Mouse (Mus musculus) frontal cortex, postnatal 25 days (tissue): ENCODE data around the gene Fgfr2.

Source experiments
- DNase-seq, 2 experiments: peaks; one replicate each; pipeline ENCODE4 v3.0.0; 2022; ENCODE audit warnings: low spot score in 2 of 2

Gene Fgfr2

GRCm38 (mm10) chr7:133123244-133123998 lies at the start of gene Fgfr2:
Gene Fgfr2 (minus strand): TSS chr7:133123350.
- no peak for DNase-seq

GRCm38 (mm10) chr7:133171403-133172032 lies 48.4 kb upstream of the Fgfr2 start:
- DNase-seq = no peak

GRCm38 (mm10) chr7:133168928-133169327 lies 45.8 kb upstream of the Fgfr2 start:
- DNase-seq = no peak

GRCm38 (mm10) chr7:133167903-133168302 lies 44.8 kb upstream of the Fgfr2 start:
- no peak for DNase-seq

- no peak for DNase-seq
These were observed 41.6 kb upstream of the Fgfr2 start for GRCm38 (mm10) chr7:133164770-133165169.

- no peak for DNase-seq
These were observed 39.9 kb upstream of the Fgfr2 start for GRCm38 (mm10) chr7:133163011-133163410.

- no peak for DNase-seq
These were observed 39.0 kb upstream of the Fgfr2 start for GRCm38 (mm10) chr7:133162131-133162530.

GRCm38 (mm10) chr7:133161362-133162080 lies 38.4 kb upstream of the Fgfr2 start:
- DNase-seq = no peak

- no peak for DNase-seq
These were observed 36.4 kb upstream of the Fgfr2 start for GRCm38 (mm10) chr7:133159519-133159918.

- DNase-seq = no peak
These were observed 32.5 kb upstream of the Fgfr2 start for GRCm38 (mm10) chr7:133155621-133156020.

GRCm38 (mm10) chr7:133154846-133155245 lies 31.7 kb upstream of the Fgfr2 start:
- DNase-seq = no peak

GRCm38 (mm10) chr7:133139689-133140336 lies 16.7 kb upstream of the Fgfr2 start:
- DNase-seq = no peak

GRCm38 (mm10) chr7:133133552-133133951 lies 10.4 kb upstream of the Fgfr2 start:
- no peak for DNase-seq

GRCm38 (mm10) chr7:133132702-133133101 lies 9.6 kb upstream of the Fgfr2 start:
- no peak for DNase-seq

GRCm38 (mm10) chr7:133124701-133125485 lies 1.7 kb upstream of the Fgfr2 start:
- no peak for DNase-seq

GRCm38 (mm10) chr7:133123999-133124700 lies 1.0 kb upstream of the Fgfr2 start, which contains the start of gene Ctbp2:
Gene Ctbp2 (minus strand): TSS chr7:133124354.
- peak; percentile 43 for DNase-seq

GRCm38 (mm10) chr7:133122379-133123243 lies 539 bp downstream of the Fgfr2 start:
- no peak for DNase-seq

- DNase-seq = no peak
These were observed 1.3 kb downstream of the Fgfr2 start for GRCm38 (mm10) chr7:133121661-133122378.

GRCm38 (mm10) chr7:133121080-133121607 lies 2.0 kb downstream of the Fgfr2 start:
- no peak for DNase-seq
